ENCODE assay signal across 25 mouse cellular contexts in genomic region chr17:73389336-73389735, GRCm38 (mm10). TPM values are rescaled to one million over a fixed set of nuclear protein-coding genes. Genes with fewer than 3 reads are reported as not detected.
DNase-seq lines count a peak whose midpoint lies in the region; ATAC-seq and TF ChIP-seq lines count a peak whose summit lies in the region.
"Had no signal": no experiment of that assay in that cellular context is flagged by ENCODE, and none has a peak within 500 bp of the region (broad histone marks: within the 10 kb centered on the region; RNA-seq: fewer than 3 reads in every experiment).

No protein-coding gene starts in this region.

- no peak overlapping the region for H3K9ac ChIP-seq in kidney, embryonic 15.5 days
- no peak overlapping the region for H3K9ac ChIP-seq in neural tube, embryonic 14.5 days (replicated peaks; ENCODE audit: low read depth, low read length)
- H3K9ac ChIP-seq: forebrain, embryonic 12.5 days; heart, embryonic 13.5 days; limb, embryonic 12.5 days; liver, embryonic 13.5 days; lung, embryonic 14.5 days; midbrain, embryonic 12.5 days; neural tube, embryonic 13.5 days had no signal

- no peaks in the 10 kb centered on the region for H3K36me3 ChIP-seq in kidney, adult 2 months (ENCODE audit: control insufficient read depth, insufficient read depth, low read length)
- no peaks in the 10 kb centered on the region for H3K36me3 ChIP-seq in kidney, embryonic 15.5 days
- H3K36me3 ChIP-seq in neural tube, embryonic 14.5 days (ENCODE audit: control insufficient read depth, insufficient read depth, low read length), result no peaks in the 10 kb centered on the region
- H3K36me3 ChIP-seq: embryonic facial prominence, embryonic 10.5 days; forebrain, embryonic 12.5 days; heart, embryonic 13.5 days; limb, embryonic 12.5 days; liver, embryonic 13.5 days; midbrain, embryonic 12.5 days; neural tube, embryonic 13.5 days had no signal

- H3K9me3 ChIP-seq in kidney, embryonic 15.5 days (replicated peaks), result no peaks in the 10 kb centered on the region
- H3K9me3 ChIP-seq in neural tube, embryonic 14.5 days (ENCODE audit: control insufficient read depth, low read length), result no peaks in the 10 kb centered on the region
- H3K9me3 ChIP-seq: embryonic facial prominence, embryonic 10.5 days; forebrain, embryonic 12.5 days; heart, embryonic 13.5 days; limb, embryonic 12.5 days; liver, embryonic 13.5 days; midbrain, embryonic 12.5 days; neural tube, embryonic 13.5 days had no signal

- H3K4me2 ChIP-seq in kidney, embryonic 15.5 days, result no peak overlapping the region
- no peak overlapping the region for H3K4me2 ChIP-seq in neural tube, embryonic 14.5 days (ENCODE audit: low read depth, low read length)
- H3K4me2 ChIP-seq: forebrain, embryonic 12.5 days; heart, embryonic 13.5 days; limb, embryonic 12.5 days; liver, embryonic 13.5 days; lung, embryonic 14.5 days; midbrain, embryonic 12.5 days; neural tube, embryonic 13.5 days had no signal

- DNase-seq in kidney, adult 2 months, result peak; percentile 66
- peak; percentile 16 for DNase-seq in ZHBTc4 (ENCODE audit: low read depth, low spot score)
- peak; percentile 33 for DNase-seq in kidney, postnatal 10 days
- no peak for DNase-seq in adrenal gland, adult 18-20 months (ENCODE audit: low spot score in 2 of 2)
- DNase-seq: adrenal gland, postnatal 36 days; cerebellum, adult 11-12 months; gastrocnemius, postnatal 10 days; heart, adult 18-20 months; liver, embryonic 13.5 days; lung, embryonic 14.5 days; thymus, postnatal 14 days had no signal

- no peak for TF ChIP-seq POLR2A in kidney, adult 2 months (IDR thresholded peaks at IDR 0.05; ENCODE audit: low read depth, low read length)

- H3K4me3 ChIP-seq in kidney, adult 2 months (ENCODE audit: insufficient read depth, low read depth, low read length), result no peak overlapping the region
- H3K4me3 ChIP-seq in kidney, embryonic 15.5 days (replicated peaks), result no peak overlapping the region
- H3K4me3 ChIP-seq in neural tube, embryonic 14.5 days (ENCODE audit: low read depth, low read length), result no peak overlapping the region
- H3K4me3 ChIP-seq: embryonic facial prominence, embryonic 10.5 days; forebrain, embryonic 12.5 days; heart, embryonic 13.5 days; limb, embryonic 12.5 days; liver, embryonic 13.5 days; midbrain, embryonic 12.5 days; neural tube, embryonic 13.5 days had no signal

- H3K4me1 ChIP-seq in kidney, adult 2 months (ENCODE audit: control insufficient read depth, insufficient read depth, low read length), result no peaks in the 10 kb centered on the region
- 0 out of 2 replicates have a peak, but pooled peaks cover 9% of the 10 kb centered on the region for H3K4me1 ChIP-seq in kidney, embryonic 15.5 days
- peaks cover 9% of the 10 kb centered on the region; the same call in 1 of the 2 replicates for H3K4me1 ChIP-seq in neural tube, embryonic 14.5 days (ENCODE audit: control insufficient read depth, insufficient read depth, low read length)
- H3K4me1 ChIP-seq: embryonic facial prominence, embryonic 10.5 days; forebrain, embryonic 12.5 days; liver, embryonic 13.5 days; midbrain, embryonic 12.5 days had no signal

- H3K27me3 ChIP-seq in kidney, adult 2 months (replicated peaks; ENCODE audit: control insufficient read depth, insufficient read depth, low read length), result no peaks in the 10 kb centered on the region
- H3K27me3 ChIP-seq in kidney, embryonic 15.5 days, result no peaks in the 10 kb centered on the region
- H3K27me3 ChIP-seq in neural tube, embryonic 14.5 days (ENCODE audit: control insufficient read depth, insufficient read depth, low read length), result no peaks in the 10 kb centered on the region
- H3K27me3 ChIP-seq: forebrain, embryonic 12.5 days; heart, embryonic 13.5 days; limb, embryonic 12.5 days; liver, embryonic 13.5 days; midbrain, embryonic 12.5 days; neural tube, embryonic 13.5 days had no signal

- no peak for TF ChIP-seq CTCF in kidney, adult 2 months (conservative IDR thresholded peaks at IDR 0.05; ENCODE audit: insufficient read depth, insufficient read length, low read depth, low read length)

- 62% methylated on average over 3 of the region's 3 CpGs for WGBS in kidney, adult 2 months
- WGBS in kidney, embryonic 15.5 days, result 67% methylated on average over 3 of the region's 3 CpGs
- WGBS in neural tube, embryonic 14.5 days, result 48% methylated on average over 3 of the region's 3 CpGs

- ATAC-seq in kidney, embryonic 15.5 days (replicated peaks; ENCODE audit: low FRiP score), result no peak
- no peak for ATAC-seq in neural tube, embryonic 14.5 days (ENCODE audit: low read depth)
- ATAC-seq in megakaryocyte, adult 5-6 weeks (ENCODE audit: poor library complexity, severe bottlenecking), result no peak
- ATAC-seq: intestine, embryonic 16.5 days had no signal

- H3K27ac ChIP-seq in kidney, adult 2 months (ENCODE audit: insufficient read depth, low read depth, low read length), result no peak overlapping the region
- no peak overlapping the region for H3K27ac ChIP-seq in kidney, embryonic 15.5 days
- H3K27ac ChIP-seq in neural tube, embryonic 14.5 days (ENCODE audit: low read depth, low read length), result 0 out of 2 replicates have a peak overlapping the region, but pooled peaks have one; percentile 16
- H3K27ac ChIP-seq: embryonic facial prominence, embryonic 10.5 days; forebrain, embryonic 12.5 days; heart, embryonic 13.5 days; limb, embryonic 12.5 days; liver, embryonic 13.5 days; macrophage; midbrain, embryonic 12.5 days had no signal

RNA-seq across cellular contexts. Expression of gene Capn13, which starts 11.3 kb away (rescaled TPM):
- polyA plus RNA-seq in kidney, adult 2 months (2012; rRNA removed), result 0.61 and 0.84 TPM in 2 replicates
- polyA plus RNA-seq in kidney, embryonic 15.5 days (2015; fragmentation: Nextera tagmentation; extraction: Ambion mirVana), result 0.39 TPM in 1 of 2 replicates, not detected in the other
- polyA plus RNA-seq in neural tube, embryonic 14.5 days (2014; fragmentation: Nextera tagmentation; extraction: Ambion mirVana), result 0.15 and 0.17 TPM in 2 replicates
- not detected in 2 replicates for total RNA-seq in megakaryocyte, adult 5-6 weeks (2015)
- 0.04 TPM in 1 of 2 replicates, not detected in the other for total RNA-seq in megakaryocyte, adult 5-6 weeks (2017)
- not detected for total RNA-seq in adrenal gland, adult 18-20 months (2021)
- total RNA-seq: adrenal gland, postnatal 36 days; gastrocnemius, postnatal 10 days; heart, adult 18-20 months; heart, postnatal 25 days; left cerebral cortex, adult 18-20 months had no signal
- polyA plus RNA-seq: C2C12; embryonic facial prominence, embryonic 10.5 days; forebrain, embryonic 12.5 days; heart, embryonic 13.5 days; limb, embryonic 12.5 days; liver, embryonic 13.5 days; lung, embryonic 14.5 days; macrophage had no signal

Comparison
In these comparisons a context has a peak if more than half of its experiments do, and no peak if none do; other contexts are left out.
1. DNase-seq: peak in kidney, adult 2 months (single experiment), ZHBTc4 (single experiment) and kidney, postnatal 10 days (single experiment); none in adrenal gland, adult 18-20 months (0 of 2).